Mouse (Mus musculus): ENCODE data around the gene Cd101. TPM values are rescaled to one million over a fixed set of nuclear protein-coding genes. Genes with fewer than 3 reads are reported as not detected.

The Cd101 gene
- polyA plus RNA-seq, 1 experiment from 2014 or later, result 0.23 TPM

- H3K36me3 ChIP-seq, result no peaks in the 10 kb centered on the region
- H3K4me3 ChIP-seq, result no peak overlapping the region
- WGBS, result 62% methylated on average over 10 of the region's 10 CpGs
- no peak overlapping the region for H3K4me2 ChIP-seq
- H3K27me3 ChIP-seq, result no peaks in the 10 kb centered on the region
- peaks cover 10% of the 10 kb centered on the region for H3K4me1 ChIP-seq
- H3K9me3 ChIP-seq, result no peaks in the 10 kb centered on the region
- ATAC-seq (ENCODE audit: insufficient number of reproducible peaks, low FRiP score, low TSS enrichment, low read depth), result no peak
- no peak overlapping the region for H3K9ac ChIP-seq
- H3K27ac ChIP-seq, result no peak overlapping the region
Measured at GRCm38 (mm10) chr3:100997785-100998570, 31.4 kb downstream of the Cd101 start.

- ATAC-seq (ENCODE audit: insufficient number of reproducible peaks, low FRiP score, low TSS enrichment, low read depth), result 0 out of 2 replicates have a peak, but pooled peaks have one; percentile 27
- H3K9ac ChIP-seq, result no peak overlapping the region
- H3K4me3 ChIP-seq, result no peak overlapping the region
- no peaks in the 10 kb centered on the region for H3K9me3 ChIP-seq
- no peaks in the 10 kb centered on the region for H3K36me3 ChIP-seq
- WGBS, result 85% methylated on average over 4 of the region's 4 CpGs
- no peak overlapping the region for H3K4me2 ChIP-seq
- H3K27ac ChIP-seq, result no peak overlapping the region
- H3K27me3 ChIP-seq, result no peaks in the 10 kb centered on the region
- H3K4me1 ChIP-seq, result peaks cover 10% of the 10 kb centered on the region
Measured at GRCm38 (mm10) chr3:100994252-100994651, 35.1 kb downstream of the Cd101 start.

- H3K4me1 ChIP-seq, result peaks cover 6% of the 10 kb centered on the region
- no peak overlapping the region for H3K9ac ChIP-seq
- 52% methylated on average over 15 of the region's 15 CpGs for WGBS
- H3K36me3 ChIP-seq, result no peaks in the 10 kb centered on the region
- no peak overlapping the region for H3K4me3 ChIP-seq
- ATAC-seq (ENCODE audit: insufficient number of reproducible peaks, low FRiP score, low TSS enrichment, low read depth), result no peak
- no peaks in the 10 kb centered on the region for H3K9me3 ChIP-seq
- H3K27ac ChIP-seq, result no peak overlapping the region
- no peaks in the 10 kb centered on the region for H3K27me3 ChIP-seq
- H3K4me2 ChIP-seq, result no peak overlapping the region
Measured at GRCm38 (mm10) chr3:100993718-100994117, 35.6 kb downstream of the Cd101 start.

GRCm38 (mm10) chr3:100993158-100993557, 36.2 kb downstream of the Cd101 start:
- H3K27me3 ChIP-seq, result no peaks in the 10 kb centered on the region
- no peak for ATAC-seq (ENCODE audit: insufficient number of reproducible peaks, low FRiP score, low TSS enrichment, low read depth)
- no peak overlapping the region for H3K4me2 ChIP-seq
- H3K4me3 ChIP-seq, result no peak overlapping the region
- H3K4me1 ChIP-seq, result peaks cover 5% of the 10 kb centered on the region
- no peaks in the 10 kb centered on the region for H3K36me3 ChIP-seq
- H3K9me3 ChIP-seq, result no peaks in the 10 kb centered on the region
- H3K9ac ChIP-seq, result no peak overlapping the region
- H3K27ac ChIP-seq, result no peak overlapping the region
- WGBS, result 76% methylated on average over 7 of the region's 7 CpGs

GRCm38 (mm10) chr3:100990231-100990630, 39.1 kb downstream of the Cd101 start:
- 63% methylated on average over 1 of the region's 1 CpGs for WGBS
- H3K36me3 ChIP-seq, result no peaks in the 10 kb centered on the region
- no peak overlapping the region for H3K4me3 ChIP-seq
- no peaks in the 10 kb centered on the region for H3K9me3 ChIP-seq
- H3K27me3 ChIP-seq, result no peaks in the 10 kb centered on the region
- no peak overlapping the region for H3K9ac ChIP-seq
- H3K27ac ChIP-seq, result no peak overlapping the region
- ATAC-seq (ENCODE audit: insufficient number of reproducible peaks, low FRiP score, low TSS enrichment, low read depth), result no peak
- no peaks in the 10 kb centered on the region for H3K4me1 ChIP-seq
- no peak overlapping the region for H3K4me2 ChIP-seq

GRCm38 (mm10) chr3:100989417-100989816, 39.9 kb downstream of the Cd101 start:
- Histone ChIP-seq H3K4me3 (no peak overlapping the region), H3K4me1 (no peaks in the 10 kb centered on the region), H3K4me2 (no peak overlapping the region), H3K27ac (no peak overlapping the region), H3K9me3 (no peaks in the 10 kb centered on the region), H3K36me3 (no peaks in the 10 kb centered on the region), H3K9ac (no peak overlapping the region), H3K27me3 (no peaks in the 10 kb centered on the region)
- WGBS, result 52% methylated on average over 12 of the region's 12 CpGs
- no peak for ATAC-seq (ENCODE audit: insufficient number of reproducible peaks, low FRiP score, low TSS enrichment, low read depth)

DNA sequence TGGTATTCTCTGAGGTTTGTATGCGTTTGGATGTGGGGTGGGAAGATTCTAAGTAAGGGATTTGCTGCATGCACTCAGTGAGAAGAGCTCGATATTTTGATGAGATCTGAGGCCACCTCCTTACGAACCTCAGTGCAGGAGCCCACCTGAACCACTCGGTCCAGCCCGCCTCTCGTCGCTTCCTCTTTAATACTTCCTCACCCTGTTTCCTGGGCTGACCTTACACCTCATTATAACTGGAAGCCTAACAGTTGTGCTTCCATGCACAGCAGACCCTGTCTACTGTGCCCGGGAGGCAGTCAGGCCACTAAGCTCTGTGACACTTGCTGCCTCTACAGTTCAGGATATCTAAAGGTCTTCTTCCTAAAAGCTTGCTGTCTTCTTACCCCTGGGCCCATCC, 50.1 kb downstream of the Cd101 start:
- Histone ChIP-seq H3K4me1 (0 out of 2 replicates have a peak, but pooled peaks cover 5% of the 10 kb centered on the region), H3K36me3 (no peaks in the 10 kb centered on the region), H3K27me3 (no peaks in the 10 kb centered on the region), H3K4me2 (no peak overlapping the region), H3K27ac (no peak overlapping the region), H3K4me3 (no peak overlapping the region), H3K9me3 (no peaks in the 10 kb centered on the region), H3K9ac (no peak overlapping the region)
- no peak for ATAC-seq (ENCODE audit: insufficient number of reproducible peaks, low FRiP score, low TSS enrichment, low read depth)
- 73% methylated on average over 8 of the region's 8 CpGs for WGBS

DNA sequence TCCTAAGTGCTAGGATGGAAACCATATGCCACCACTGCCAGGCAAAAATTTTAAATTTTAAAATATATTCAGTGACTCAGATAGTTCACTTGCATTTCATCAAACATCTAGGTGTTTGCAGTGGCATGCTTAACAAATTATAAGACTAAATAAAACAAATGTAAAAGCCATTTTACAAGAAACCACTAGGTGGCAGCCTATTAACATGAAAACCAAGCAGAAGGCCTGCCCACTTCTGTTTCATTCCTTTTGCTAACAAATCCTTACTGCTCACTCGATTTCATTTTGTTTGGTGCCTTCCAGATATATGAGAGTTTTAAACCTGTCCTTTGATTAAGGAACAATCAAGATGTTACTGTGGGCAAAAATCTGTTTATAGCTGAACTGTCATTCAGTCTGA, 55.5 kb downstream of the Cd101 start:
- 2% methylated on average over 1 of the region's 1 CpGs for WGBS
- Histone ChIP-seq H3K27me3 (no peaks in the 10 kb centered on the region), H3K27ac (no peak overlapping the region), H3K9ac (no peak overlapping the region), H3K36me3 (no peaks in the 10 kb centered on the region), H3K4me2 (no peak overlapping the region), H3K4me1 (peaks cover 13% of the 10 kb centered on the region), H3K4me3 (no peak overlapping the region), H3K9me3 (no peaks in the 10 kb centered on the region)
- ATAC-seq (ENCODE audit: insufficient number of reproducible peaks, low FRiP score, low TSS enrichment, low read depth), result no peak

- WGBS, result under 1% methylated on average over 40 of the region's 40 CpGs
- Histone ChIP-seq H3K27ac (no peak within 1 kb of the TSS), H3K4me3 (peak within 1 kb of the TSS; percentile 74), H3K4me1 (peaks cover 12% of the 10 kb centered on the region), H3K4me2 (peak within 1 kb of the TSS; percentile 85), H3K27me3 (no peaks in the 10 kb centered on the region), H3K9me3 (no peaks in the 10 kb centered on the region), H3K9ac (peak within 1 kb of the TSS; percentile 42), H3K36me3 (no peaks in the 10 kb centered on the region)
- peak; percentile 98 for ATAC-seq (ENCODE audit: insufficient number of reproducible peaks, low FRiP score, low TSS enrichment, low read depth)
Measured at GRCm38 (mm10) chr3:100969176-100969917, 60.0 kb downstream of the Cd101 start, which contains the start of gene Ttf2. Ttf2 (minus strand) TSS chr3:100969663.

DNA sequence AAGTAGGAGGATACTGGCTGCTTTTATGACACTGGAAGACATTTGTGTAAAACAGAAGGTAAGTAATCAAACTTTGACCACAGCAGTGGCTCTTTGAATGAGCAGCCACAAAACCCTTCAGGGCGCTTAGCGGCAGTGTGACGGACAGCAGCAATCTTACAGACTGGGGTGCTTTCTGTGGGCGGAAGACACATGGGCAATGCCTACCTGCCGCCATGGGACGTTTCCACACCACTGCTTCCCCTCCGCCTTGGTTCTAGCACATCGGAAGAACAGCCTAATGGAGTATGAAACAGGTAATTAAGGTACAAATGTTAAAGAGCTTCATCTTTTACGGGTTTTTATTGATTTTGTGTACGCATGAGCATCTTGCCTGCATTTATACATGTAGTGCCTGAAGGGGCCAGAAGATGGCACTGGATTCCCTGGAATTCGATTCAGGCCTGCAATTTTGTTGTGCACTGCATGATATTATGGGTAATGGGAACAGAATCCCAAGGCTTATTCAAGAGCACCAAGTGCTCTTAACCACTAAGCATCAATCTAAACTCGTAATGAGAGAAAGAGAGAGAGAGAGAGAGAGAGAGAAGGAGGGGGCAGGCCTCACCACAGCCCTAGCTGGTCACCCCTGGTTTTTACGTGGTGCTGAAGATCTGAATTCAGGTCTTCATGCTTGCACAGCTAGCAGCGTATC, 65.4 kb downstream of the Cd101 start:
- Histone ChIP-seq H3K4me3 (no peak overlapping the region), H3K27me3 (no peaks in the 10 kb centered on the region), H3K27ac (no peak overlapping the region), H3K9ac (no peak overlapping the region), H3K4me2 (no peak overlapping the region), H3K4me1 (peaks cover 4% of the 10 kb centered on the region), H3K36me3 (peaks cover 30% of the 10 kb centered on the region), H3K9me3 (no peaks in the 10 kb centered on the region)
- WGBS, result 73% methylated on average over 14 of the region's 14 CpGs
- no peak for ATAC-seq (ENCODE audit: insufficient number of reproducible peaks, low FRiP score, low TSS enrichment, low read depth)

GRCm38 (mm10) chr3:100961501-100961900, 67.9 kb downstream of the Cd101 start:
- Histone ChIP-seq H3K4me3 (no peak overlapping the region), H3K4me1 (no peaks in the 10 kb centered on the region; the same call in 1 of the 2 replicates), H3K27me3 (no peaks in the 10 kb centered on the region), H3K36me3 (peaks cover 54% of the 10 kb centered on the region), H3K9ac (no peak overlapping the region), H3K4me2 (no peak overlapping the region), H3K27ac (no peak overlapping the region), H3K9me3 (no peaks in the 10 kb centered on the region)
- ATAC-seq (ENCODE audit: insufficient number of reproducible peaks, low FRiP score, low TSS enrichment, low read depth), result no peak
- 81% methylated on average over 7 of the region's 7 CpGs for WGBS

DNA sequence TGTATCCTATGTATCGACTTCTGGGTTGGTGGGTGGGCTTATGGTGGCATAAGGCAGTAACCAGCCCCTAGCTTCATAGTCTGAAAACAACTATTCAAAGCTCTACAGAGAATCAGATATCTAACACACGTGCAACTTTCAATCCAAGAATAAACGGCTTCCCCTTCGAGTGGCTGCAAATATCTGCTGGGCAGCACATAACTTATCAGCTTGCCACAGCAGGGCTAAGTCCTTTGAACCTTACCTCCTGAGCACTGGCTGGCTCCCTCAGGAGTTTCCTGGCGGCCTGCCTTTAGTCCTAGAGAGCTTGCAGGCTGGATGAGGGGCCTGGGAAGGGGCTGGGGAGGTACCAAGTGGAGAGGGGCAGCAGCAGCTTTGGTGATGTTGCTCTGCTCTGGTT, 68.3 kb downstream of the Cd101 start:
- no peaks in the 10 kb centered on the region; the same call in 1 of the 2 replicates for H3K4me1 ChIP-seq
- no peak overlapping the region for H3K27ac ChIP-seq
- no peak for ATAC-seq (ENCODE audit: insufficient number of reproducible peaks, low FRiP score, low TSS enrichment, low read depth)
- 73% methylated on average over 5 of the region's 5 CpGs for WGBS
- no peak overlapping the region for H3K9ac ChIP-seq
- H3K36me3 ChIP-seq, result peaks cover 59% of the 10 kb centered on the region
- no peak overlapping the region for H3K4me3 ChIP-seq
- H3K9me3 ChIP-seq, result no peaks in the 10 kb centered on the region
- H3K4me2 ChIP-seq, result no peak overlapping the region
- no peaks in the 10 kb centered on the region for H3K27me3 ChIP-seq

Measured in limb, embryonic 15.5 days (tissue).